Comparison of ENCODE assay signal across 16 mouse cellular contexts in the genomic region with DNA sequence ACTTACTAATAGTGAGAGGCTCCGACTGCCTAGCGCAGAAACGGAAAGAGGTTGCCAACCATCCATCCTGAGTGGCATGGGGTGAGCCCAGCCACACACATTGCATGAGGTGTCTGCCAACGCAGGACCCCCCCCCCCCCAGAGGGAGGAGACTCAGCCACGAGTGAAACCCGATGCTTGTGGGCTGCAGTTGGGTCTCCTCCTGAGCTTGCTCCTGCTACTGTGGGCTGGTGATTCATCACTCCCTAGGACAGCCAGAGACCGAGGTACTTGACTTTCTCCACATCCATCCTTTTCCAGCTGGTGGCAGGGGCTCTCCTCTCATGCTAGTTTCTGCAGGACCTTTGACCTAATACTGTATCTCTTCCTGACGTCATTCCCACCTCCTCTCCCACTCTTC. TPM values are rescaled to one million over a fixed set of nuclear protein-coding genes. Genes with fewer than 3 reads are reported as not detected.
DNase-seq lines count a peak whose midpoint lies in the region; ATAC-seq and TF ChIP-seq lines count a peak whose summit lies in the region.
"Had no signal": no experiment of that assay in that cellular context is flagged by ENCODE, and none has a peak within 500 bp of the region (broad histone marks: within the 10 kb centered on the region; RNA-seq: fewer than 3 reads in every experiment).

No protein-coding gene starts in this region.

- peak overlapping the region; percentile 70; the same call in 1 of the 2 replicates for H3K27ac ChIP-seq in hindbrain, postnatal 0 days
- no peak overlapping the region for H3K27ac ChIP-seq in hindbrain, embryonic 14.5 days
- no peak overlapping the region for H3K27ac ChIP-seq in lung, embryonic 14.5 days (ENCODE audit: low read depth)
- H3K27ac ChIP-seq in stomach, postnatal 0 days (replicated peaks), result no peak overlapping the region
- H3K27ac ChIP-seq: embryonic facial prominence, embryonic 15.5 days; hindbrain, embryonic 12.5 days; limb, embryonic 15.5 days had no signal

- H3K9me3 ChIP-seq in hindbrain, postnatal 0 days (ENCODE audit: low read length), result no peaks in the 10 kb centered on the region
- H3K9me3 ChIP-seq in hindbrain, embryonic 14.5 days (ENCODE audit: control insufficient read depth, low read length), result no peaks in the 10 kb centered on the region
- peaks cover 5% of the 10 kb centered on the region; the same call in 1 of the 2 replicates for H3K9me3 ChIP-seq in lung, embryonic 14.5 days (ENCODE audit: low read depth, low read length)
- no peaks in the 10 kb centered on the region for H3K9me3 ChIP-seq in stomach, postnatal 0 days (ENCODE audit: control insufficient read depth, low read length)
- H3K9me3 ChIP-seq: embryonic facial prominence, embryonic 15.5 days; hindbrain, embryonic 12.5 days; limb, embryonic 15.5 days had no signal

- H3K4me1 ChIP-seq in hindbrain, postnatal 0 days (ENCODE audit: insufficient read depth, low read length), result 0 out of 2 replicates have a peak, but pooled peaks cover 3% of the 10 kb centered on the region
- no peaks in the 10 kb centered on the region for H3K4me1 ChIP-seq in hindbrain, embryonic 14.5 days (replicated peaks; ENCODE audit: control insufficient read depth, insufficient read depth, low read length)
- no peaks in the 10 kb centered on the region for H3K4me1 ChIP-seq in lung, embryonic 14.5 days (ENCODE audit: insufficient read depth)
- H3K4me1 ChIP-seq in stomach, postnatal 0 days (replicated peaks; ENCODE audit: control insufficient read depth, insufficient read depth), result no peaks in the 10 kb centered on the region

- no peak overlapping the region for H3K9ac ChIP-seq in hindbrain, postnatal 0 days (replicated peaks; ENCODE audit: low read length)
- H3K9ac ChIP-seq in hindbrain, embryonic 14.5 days, result no peak overlapping the region
- H3K9ac ChIP-seq in lung, embryonic 14.5 days, result no peak overlapping the region
- H3K9ac ChIP-seq in stomach, postnatal 0 days (ENCODE audit: low read length), result no peak overlapping the region
- H3K9ac ChIP-seq: embryonic facial prominence, embryonic 15.5 days; hindbrain, embryonic 12.5 days; limb, embryonic 15.5 days had no signal

- no peaks in the 10 kb centered on the region for H3K36me3 ChIP-seq in hindbrain, postnatal 0 days (ENCODE audit: insufficient read depth, low read length)
- H3K36me3 ChIP-seq in hindbrain, embryonic 14.5 days (replicated peaks; ENCODE audit: control insufficient read depth, insufficient read depth), result no peaks in the 10 kb centered on the region
- no peaks in the 10 kb centered on the region for H3K36me3 ChIP-seq in lung, embryonic 14.5 days (ENCODE audit: insufficient read depth)
- no peaks in the 10 kb centered on the region for H3K36me3 ChIP-seq in stomach, postnatal 0 days (ENCODE audit: control insufficient read depth, insufficient read depth, low read length)
- H3K36me3 ChIP-seq: embryonic facial prominence, embryonic 15.5 days; hindbrain, embryonic 12.5 days; limb, embryonic 15.5 days had no signal

- peak; percentile 62 for ATAC-seq in hindbrain, postnatal 0 days
- no peak for ATAC-seq in hindbrain, embryonic 14.5 days (ENCODE audit: low FRiP score)
- no peak for ATAC-seq in lung, embryonic 14.5 days (ENCODE audit: insufficient read depth)
- 0 out of 2 replicates have a peak, but pooled peaks have one; percentile 28 for ATAC-seq in stomach, postnatal 0 days (ENCODE audit: low FRiP score, low TSS enrichment)
- ATAC-seq: forebrain, embryonic 16.5 days had no signal

- H3K27me3 ChIP-seq in hindbrain, postnatal 0 days (ENCODE audit: insufficient read depth, low read length), result 0 out of 2 replicates have a peak, but pooled peaks cover 4% of the 10 kb centered on the region
- peaks cover 13% of the 10 kb centered on the region for H3K27me3 ChIP-seq in hindbrain, embryonic 14.5 days (ENCODE audit: control insufficient read depth, insufficient read depth, low read length)
- H3K27me3 ChIP-seq in lung, embryonic 14.5 days (ENCODE audit: insufficient read depth, low read length), result peaks cover 20% of the 10 kb centered on the region
- H3K27me3 ChIP-seq in stomach, postnatal 0 days (ENCODE audit: control insufficient read depth, insufficient read depth, low read length), result no peaks in the 10 kb centered on the region

- TF ChIP-seq CTCF in hindbrain, postnatal 0 days (IDR thresholded peaks at IDR 0.05; ENCODE audit: low read depth), result no peak
- no peak for TF ChIP-seq CTCF in lung, embryonic 14.5 days (IDR thresholded peaks at IDR 0.05; ENCODE audit: low read depth)
- TF ChIP-seq CTCF in stomach, postnatal 0 days (IDR thresholded peaks at IDR 0.05; ENCODE audit: low read depth), result no peak

- TF ChIP-seq EP300 in stomach, postnatal 0 days (optimal IDR thresholded peaks at IDR 0.05), result no peak

- 25% methylated on average over 8 of the region's 8 CpGs for WGBS in hindbrain, postnatal 0 days
- WGBS in hindbrain, embryonic 14.5 days, result 34% methylated on average over 8 of the region's 8 CpGs
- WGBS in lung, embryonic 14.5 days, result 14% methylated on average over 8 of the region's 8 CpGs
- WGBS in stomach, postnatal 0 days, result 18% methylated on average over 8 of the region's 8 CpGs

- H3K4me2 ChIP-seq in hindbrain, postnatal 0 days (ENCODE audit: low read depth, low read length), result 0 out of 2 replicates have a peak overlapping the region, but pooled peaks have one; percentile 10
- H3K4me2 ChIP-seq in hindbrain, embryonic 14.5 days (replicated peaks), result no peak overlapping the region
- no peak overlapping the region for H3K4me2 ChIP-seq in lung, embryonic 14.5 days
- no peak overlapping the region for H3K4me2 ChIP-seq in stomach, postnatal 0 days (replicated peaks; ENCODE audit: low read depth)
- H3K4me2 ChIP-seq: embryonic facial prominence, embryonic 15.5 days; hindbrain, embryonic 12.5 days; limb, embryonic 15.5 days had no signal

- H3K4me3 ChIP-seq in hindbrain, postnatal 0 days (ENCODE audit: low read length), result no peak overlapping the region
- no peak overlapping the region for H3K4me3 ChIP-seq in hindbrain, embryonic 14.5 days (replicated peaks; ENCODE audit: low read length)
- H3K4me3 ChIP-seq in lung, embryonic 14.5 days (ENCODE audit: low read depth, low read length), result no peak overlapping the region
- H3K4me3 ChIP-seq in stomach, postnatal 0 days (ENCODE audit: low read depth, low read length), result no peak overlapping the region
- H3K4me3 ChIP-seq: embryonic facial prominence, embryonic 15.5 days; hindbrain, embryonic 12.5 days; limb, embryonic 15.5 days had no signal

- peak; percentile 35 for DNase-seq in hindbrain, postnatal 0 days (ENCODE audit: low spot score)
- DNase-seq in hindbrain, embryonic 14.5 days (ENCODE audit: low spot score), result no peak
- DNase-seq in lung, embryonic 14.5 days, result peak; percentile 5
- DNase-seq in lung, postnatal 14 days, result no peak
- peak; percentile 18 for DNase-seq in embryo, embryonic 10.5 days (ENCODE audit: low spot score)
- DNase-seq in stomach, postnatal 0 days (ENCODE audit: low spot score), result no peak
- no peak for DNase-seq in B cell, adult 2 months
- DNase-seq: cerebellum, adult 9-10 months; gastrocnemius, postnatal 10 days; layer of hippocampus, postnatal 36 days; lung, adult 2 months had no signal

RNA-seq across cellular contexts. Expression of a gene that starts 5.9 kb away (rescaled TPM):
- total RNA-seq in hindbrain, postnatal 0 days (2014; rRNA removed), result 2.4 and 5.3 TPM in 2 replicates
- polyA plus RNA-seq in hindbrain, postnatal 0 days (2015; fragmentation: Nextera tagmentation; extraction: Ambion mirVana), result 1.6 and 1.9 TPM in 2 replicates
- 0.47 and 0.85 TPM in 2 replicates for polyA plus RNA-seq in hindbrain, embryonic 14.5 days (2014; fragmentation: Nextera tagmentation; extraction: Ambion mirVana)
- not detected in 2 replicates for polyA plus RNA-seq in lung, embryonic 14.5 days (2014; fragmentation: Nextera tagmentation; extraction: Ambion mirVana)
- polyA plus RNA-seq in stomach, postnatal 0 days (2015; fragmentation: Nextera tagmentation; extraction: Ambion mirVana), result 0.06 TPM in 2 replicates
- total RNA-seq: CH12.LX had no signal

Comparison
In these comparisons a context has a peak if more than half of its experiments do, and no peak if none do; other contexts are left out.
1. ATAC-seq: peak in hindbrain, postnatal 0 days (single experiment) and stomach, postnatal 0 days (single experiment); none in hindbrain, embryonic 14.5 days (single experiment) and lung, embryonic 14.5 days (single experiment).
2. DNase-seq: peak in hindbrain, postnatal 0 days (single experiment), lung, embryonic 14.5 days (single experiment) and embryo, embryonic 10.5 days (single experiment); none in hindbrain, embryonic 14.5 days (single experiment), lung, postnatal 14 days (single experiment), stomach, postnatal 0 days (single experiment) and B cell, adult 2 months (0 of 2).